Mouse (Mus musculus) hematopoietic stem cell, adult 5-6 weeks (primary cell): Measurements from ENCODE around the gene Caln1. TPM values are rescaled to one million over a fixed set of nuclear protein-coding genes. Genes with fewer than 3 reads are reported as not detected.

Source experiments
- ATAC-seq, 2 experiments: fragments of 125-278 bp in 1 of 2; replicated peaks in 1 of 2; 2 replicates each; pipeline ENCODE4 v1.8.0; 2016 to 2017; ENCODE audit warnings: inconsistent platforms in 2 of 2, mild to moderate bottlenecking in 2 of 2, moderate number of reproducible peaks in 2 of 2, low read depth in 1 of 2, moderate TSS enrichment in 1 of 2; ENCODE audit not compliant: low FRiP score in 2 of 2, poor library complexity in 2 of 2, severe bottlenecking in 2 of 2, insufficient read depth in 1 of 2, low TSS enrichment in 1 of 2
- total RNA-seq: library from RNA; stranded (forward); fragments of 172-1452, 232-1000 nt; gene quantifications from 2 replicates; pipeline ENCODE4 v1.2.3, GENCODE M21; 2017

Gene Caln1
- total RNA-seq, 1 experiment from 2014 or later: not detected

DNA sequence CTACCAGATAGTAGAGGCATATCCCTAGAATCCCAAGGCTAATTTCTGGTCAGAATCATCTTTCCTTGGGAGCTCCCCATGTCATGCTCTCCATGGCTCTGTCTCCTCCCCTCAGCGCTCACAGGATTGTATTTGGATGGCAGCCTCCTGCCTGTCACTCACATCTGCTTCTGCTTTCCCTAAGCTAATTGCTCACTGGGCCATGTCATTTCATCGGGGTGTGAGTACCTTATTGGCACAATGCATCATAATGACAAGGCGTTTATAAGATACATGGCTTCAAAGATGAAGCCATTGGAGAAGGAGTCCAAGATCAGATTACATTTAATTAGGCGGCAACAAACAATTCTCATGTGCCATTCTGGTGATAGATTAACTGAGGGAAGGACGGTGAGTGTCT is 522.5 kb downstream of the Caln1 start:
- no peak for ATAC-seq

GRCm38 (mm10) chr5:130895991-130896390 is 526.7 kb downstream of the Caln1 start:
- no peak for ATAC-seq

Other genes starting within 250 kb of the Caln1 start
- gene Kctd7, start 224.6 kb upstream of the Caln1 start, total RNA-seq: 3.3 and 6.4 TPM in 2 replicates
- 35.6 and 47.9 TPM in 2 replicates for gene Rabgef1, start 197.7 kb upstream of the Caln1 start, total RNA-seq
- 40.9 and 43.5 TPM in 2 replicates for gene Tmem248, start 152.4 kb upstream of the Caln1 start, total RNA-seq
- gene Sbds, start 113.9 kb upstream of the Caln1 start, total RNA-seq: 86.6 and 133 TPM in 2 replicates
- 40.5 and 53.1 TPM in 2 replicates for gene Tyw1, start 113.8 kb upstream of the Caln1 start, total RNA-seq
- not detected in 2 replicates for gene A330070K13Rik, start 15.2 kb downstream of the Caln1 start, total RNA-seq